Mouse (Mus musculus): Measurements from ENCODE around the gene Clptm1.

Gene Clptm1

DNA sequence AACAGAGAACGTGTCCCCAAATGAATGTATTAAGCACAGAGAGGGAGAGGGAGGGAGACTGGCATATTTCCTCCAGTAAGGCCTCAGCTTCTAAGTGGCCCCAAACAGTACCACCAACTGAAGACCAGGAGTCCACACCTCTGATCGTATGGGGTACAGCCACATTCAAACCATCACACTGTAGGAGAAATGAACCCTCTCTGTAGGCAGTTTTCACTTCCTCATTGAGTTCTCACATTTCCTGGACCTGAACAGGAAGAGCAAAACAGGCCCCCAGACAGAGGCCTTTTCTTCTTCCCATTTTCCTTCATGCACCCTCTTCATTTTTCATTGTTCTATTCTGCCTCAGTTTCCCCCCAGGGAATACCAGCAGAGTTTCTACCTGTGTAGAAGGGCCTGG, 2.6 kb upstream of the Clptm1 start:
- CTCF ChIA-PET = interaction anchor here (0.6 to 1.3 kb wide), 2 partner anchors 26 to 44 kb away, joined by 3 to 10 read pairs; no protein-coding TSS in a partner anchor

DNA sequence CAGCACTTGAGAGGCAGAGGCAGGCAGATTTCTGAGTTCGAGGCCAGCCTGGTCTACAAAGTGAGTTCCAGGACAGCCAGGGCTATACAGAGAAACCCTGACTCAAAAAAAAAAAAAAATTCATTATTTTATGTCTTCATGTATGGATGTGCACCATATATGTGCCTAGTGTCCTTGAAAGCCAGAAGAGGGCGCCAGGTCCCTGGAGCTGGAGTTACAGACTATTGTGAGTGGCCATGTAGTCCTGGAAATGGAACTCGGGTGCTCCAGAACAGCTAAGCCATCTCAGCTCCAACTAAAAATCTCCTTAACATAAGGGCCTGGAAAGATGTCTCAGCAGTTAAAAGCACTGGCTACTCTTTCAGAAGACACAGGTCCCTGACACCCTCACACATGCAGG, 1.9 kb upstream of the Clptm1 start:
- CTCF ChIA-PET = interaction anchor here (0.6 to 1.9 kb wide), 3 partner anchors 33 to 184 kb away, joined by 3 to 8 read pairs (median 6); no protein-coding TSS in a partner anchor

DNA sequence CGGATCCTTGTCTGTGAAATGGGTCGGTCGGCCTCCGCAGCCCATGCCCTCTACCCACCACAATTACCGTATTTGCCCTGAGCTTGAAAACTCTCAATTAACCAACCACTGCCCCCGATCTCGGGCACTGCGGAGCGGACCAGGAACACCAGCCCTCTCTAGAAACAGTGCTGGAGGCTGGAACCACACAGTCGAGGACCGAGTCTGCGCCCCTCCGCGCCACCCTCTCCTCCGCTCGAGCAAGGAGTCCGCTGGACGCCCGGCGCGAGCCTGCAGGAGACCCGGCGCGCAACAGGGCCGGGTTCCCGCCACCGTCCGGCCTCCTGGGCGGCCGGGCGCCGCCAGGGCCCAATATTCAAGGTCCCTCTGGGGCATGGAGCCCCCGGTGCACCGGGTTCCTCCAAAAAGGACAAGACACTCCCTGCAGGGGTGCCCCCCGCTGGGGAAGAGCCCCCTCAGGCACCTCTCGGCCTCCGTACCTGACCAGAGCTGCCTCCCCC, 328 bp downstream of the Clptm1 start:
- CTCF ChIA-PET = interaction anchor here (0.6 kb wide), 1 partner anchor 53 kb away, joined by 14 read pairs; no protein-coding TSS in a partner anchor

DNA sequence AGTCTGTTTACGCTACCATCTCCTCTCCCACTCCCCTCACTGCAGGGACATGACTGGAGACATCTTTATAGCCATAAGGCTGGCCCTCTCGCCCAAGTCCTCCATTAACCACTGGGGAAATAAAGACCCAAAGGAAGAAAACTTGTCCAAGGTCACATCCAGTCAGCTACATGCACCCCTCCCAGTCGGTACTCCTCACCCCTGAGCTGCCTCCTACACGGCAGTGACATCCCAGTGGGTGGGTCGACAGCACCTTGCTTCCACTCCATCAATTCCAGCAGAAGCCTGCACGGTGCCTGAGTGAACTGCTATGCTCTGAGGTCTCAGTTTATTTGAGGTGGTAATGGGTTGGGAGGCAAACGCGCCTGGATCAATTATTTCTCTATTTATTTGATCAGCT, 893 bp downstream of the Clptm1 start:
- CTCF ChIA-PET = interaction anchor here (0.7 kb wide), 1 partner anchor 18 kb away, joined by 3 read pairs; no protein-coding TSS in a partner anchor

DNA sequence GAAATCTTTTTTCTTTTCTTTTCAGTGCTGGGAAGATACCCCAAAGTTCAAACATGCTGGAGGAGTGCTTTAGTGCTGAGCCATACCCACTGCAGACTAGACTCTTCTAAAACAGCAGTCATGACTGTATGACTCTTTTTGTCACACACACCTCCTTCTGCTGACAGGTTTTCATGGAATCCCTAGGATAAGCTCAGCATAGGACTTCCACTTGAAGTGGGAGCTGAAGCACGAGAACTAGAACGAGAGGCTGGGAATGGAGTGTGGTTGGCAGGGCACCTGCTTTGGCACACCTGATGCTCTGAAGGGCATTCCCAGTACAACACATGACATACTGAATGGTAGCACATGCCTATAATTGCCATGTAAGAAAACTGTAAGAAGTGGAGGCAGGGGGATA, 12.2 kb downstream of the Clptm1 start:
- CTCF ChIA-PET = interaction anchor here (0.6 kb wide), 1 partner anchor 52 kb away, joined by 4 read pairs; no protein-coding TSS in a partner anchor

DNA sequence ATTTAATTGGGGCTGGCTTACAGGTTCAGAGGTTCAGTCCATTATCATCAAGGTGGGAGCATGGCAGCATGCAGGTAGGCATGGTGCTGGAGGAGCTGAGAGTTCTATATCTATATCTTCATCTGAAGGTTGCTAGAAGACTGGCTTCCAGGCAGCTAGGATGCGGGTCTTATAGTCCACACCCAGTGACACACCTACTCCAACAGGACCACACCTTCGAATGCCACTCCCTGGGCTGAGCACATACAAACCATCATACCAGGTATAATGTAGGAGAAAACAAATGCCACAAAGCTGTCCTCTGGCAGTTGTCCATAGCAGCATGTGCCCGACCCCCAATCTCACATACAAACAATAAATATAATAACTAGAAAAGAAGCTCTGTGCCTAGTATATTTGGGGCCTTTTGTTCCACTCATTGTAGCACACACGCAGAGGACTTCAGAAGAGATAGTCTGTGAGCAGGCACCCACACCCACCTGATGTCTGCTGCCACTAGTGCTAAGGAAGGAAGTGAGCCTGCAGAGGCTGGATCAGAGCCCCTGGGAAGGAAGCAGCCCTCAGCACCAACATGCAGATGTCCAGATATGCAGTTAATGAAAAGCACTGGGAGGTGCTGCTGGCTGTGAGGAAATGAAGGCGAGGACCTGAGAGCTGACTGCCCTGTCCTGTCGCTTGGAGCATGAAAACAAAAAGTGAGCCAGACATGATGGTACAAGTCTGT, 13.6 kb downstream of the Clptm1 start:
- CTCF ChIA-PET = interaction anchor here (0.6 to 1.1 kb wide), 2 partner anchors 62 to 176 kb away, joined by 3 to 6 read pairs; no protein-coding TSS in a partner anchor

DNA sequence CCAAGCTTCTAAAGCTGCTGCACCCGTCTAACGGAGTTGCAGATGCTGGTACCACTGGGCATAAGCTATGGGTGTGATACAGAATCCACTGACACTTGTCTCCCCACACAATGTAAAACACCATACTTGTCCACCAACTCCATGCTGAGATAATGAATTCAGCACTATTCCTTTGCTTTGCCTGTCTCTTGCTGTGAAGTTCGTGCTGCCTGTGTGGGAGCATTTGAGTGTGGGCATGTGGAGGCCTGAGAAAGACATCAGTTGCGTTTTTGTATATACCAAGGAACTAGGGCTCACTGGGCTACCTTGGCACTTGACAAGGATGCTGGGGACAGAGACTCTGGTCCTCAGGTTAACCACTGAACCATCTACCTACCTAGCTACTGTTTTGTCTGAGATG, 23.6 kb downstream of the Clptm1 start:
- CTCF ChIA-PET = no interaction called here

DNA sequence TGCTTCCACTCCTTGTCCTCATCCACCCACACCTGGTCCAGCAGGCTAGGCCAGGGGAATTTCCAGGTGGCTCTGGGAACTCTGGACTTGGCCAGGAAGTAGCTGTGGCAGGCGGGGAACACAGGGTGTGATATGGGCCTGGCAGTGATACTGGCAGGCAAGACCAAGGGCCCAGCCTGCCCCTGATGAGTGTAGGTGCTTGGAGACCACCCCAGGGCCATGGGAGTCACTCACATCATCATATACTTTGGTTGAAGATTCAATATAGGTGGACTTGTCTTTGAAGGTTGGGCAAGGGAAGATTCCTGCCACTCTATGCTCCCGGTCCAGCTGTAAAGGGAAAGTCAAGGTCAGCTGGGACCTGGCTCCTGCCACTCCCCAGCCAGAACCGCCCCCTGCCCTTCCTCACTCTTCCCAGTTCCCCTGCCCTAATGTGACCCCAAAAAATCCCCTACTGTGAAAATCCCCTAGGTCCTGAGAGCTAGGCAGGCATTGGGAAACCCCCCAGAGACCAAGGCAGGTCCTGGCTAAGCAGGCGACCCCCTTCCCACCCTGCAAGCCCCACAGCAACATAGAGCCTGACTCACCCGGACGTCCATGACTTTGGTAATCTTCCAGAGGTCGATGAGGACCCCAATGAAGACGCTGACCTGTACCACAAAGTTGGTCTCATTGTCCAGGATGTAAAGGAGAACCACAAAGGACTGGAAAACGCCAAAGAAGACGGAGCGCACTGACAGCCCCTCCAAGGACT, 29.6 kb downstream of the Clptm1 start:
- CTCF ChIA-PET = no interaction called here

DNA sequence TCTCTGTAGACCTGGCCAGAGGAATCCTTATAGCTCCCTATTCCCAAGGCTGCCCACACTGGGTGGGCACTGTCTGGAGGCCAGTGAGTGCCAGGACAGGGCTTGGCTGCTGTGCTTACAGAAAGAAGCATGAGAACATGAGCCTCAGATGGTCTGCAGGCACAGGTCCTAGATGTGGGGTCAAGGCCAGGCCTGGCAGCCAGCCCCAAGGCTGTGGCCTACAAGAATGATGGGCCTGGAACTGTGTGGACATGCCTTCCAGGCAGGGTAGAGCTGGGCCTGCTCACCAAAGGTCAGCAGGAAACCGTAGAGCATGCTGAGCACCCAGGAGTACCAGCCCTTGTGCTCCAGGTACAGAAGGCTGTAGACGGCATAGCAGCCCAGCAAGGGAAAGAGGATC, 30.2 kb downstream of the Clptm1 start:
- CTCF ChIA-PET = no interaction called here

DNA sequence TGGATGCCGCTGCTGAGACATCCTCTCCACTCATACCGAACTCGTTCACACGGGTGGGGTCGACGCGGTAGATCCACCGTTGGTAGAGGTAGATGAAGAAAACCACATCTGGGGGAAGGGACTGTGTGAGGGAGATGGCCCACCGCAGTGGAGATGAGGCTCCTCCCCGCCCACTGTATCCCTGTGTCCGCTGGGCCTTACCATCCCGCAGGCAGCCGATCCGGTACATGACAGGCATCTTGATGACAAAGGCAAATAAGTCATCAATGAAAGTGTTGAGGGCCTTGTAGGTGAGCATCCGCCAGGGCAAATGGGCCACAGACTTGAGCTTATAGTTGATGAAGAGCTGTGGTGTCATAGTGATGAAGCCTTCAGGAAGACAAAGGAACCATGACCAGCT, 31.0 kb downstream of the Clptm1 start:
- CTCF ChIA-PET = no interaction called here

DNA sequence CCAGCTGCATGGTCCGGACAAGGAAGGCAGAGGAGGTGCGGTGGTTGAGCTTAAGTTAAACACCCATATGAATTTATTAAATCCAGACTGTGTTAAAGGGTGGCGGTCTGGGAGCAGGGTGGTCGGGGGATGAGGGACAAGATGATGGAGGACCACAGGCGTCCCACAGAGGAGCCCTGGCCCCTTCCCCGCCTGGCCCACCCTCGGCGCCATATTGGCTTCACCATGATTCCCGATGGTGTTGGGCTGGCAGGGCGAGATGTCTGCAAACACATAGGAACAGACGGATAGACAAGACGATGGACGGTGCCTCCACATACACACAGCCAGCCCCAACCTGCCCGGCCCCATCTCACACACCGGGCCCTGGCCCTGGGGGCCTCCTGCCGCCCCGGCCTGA, 31.6 kb downstream of the Clptm1 start:
- CTCF ChIA-PET = no interaction called here

DNA sequence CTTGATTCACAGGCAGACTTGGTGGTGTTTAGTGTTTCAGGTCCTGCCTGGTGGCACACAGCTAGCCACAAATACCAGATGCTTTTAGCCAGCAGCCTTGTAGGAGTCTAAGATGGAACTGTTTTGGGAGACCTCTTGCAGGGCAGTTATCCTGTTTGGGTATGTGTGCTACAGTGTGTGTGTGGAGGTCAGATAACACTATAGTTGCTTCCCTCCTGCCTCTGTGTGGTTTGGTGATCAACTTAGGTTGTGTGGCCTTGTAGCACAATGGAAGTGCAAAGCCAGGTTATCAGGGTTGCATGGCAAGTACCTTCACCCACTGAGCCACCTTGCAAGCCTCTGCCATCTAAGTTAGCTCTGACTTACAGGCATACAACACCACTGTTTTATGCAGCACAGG, 32.1 kb downstream of the Clptm1 start:
- CTCF ChIA-PET = no interaction called here

DNA sequence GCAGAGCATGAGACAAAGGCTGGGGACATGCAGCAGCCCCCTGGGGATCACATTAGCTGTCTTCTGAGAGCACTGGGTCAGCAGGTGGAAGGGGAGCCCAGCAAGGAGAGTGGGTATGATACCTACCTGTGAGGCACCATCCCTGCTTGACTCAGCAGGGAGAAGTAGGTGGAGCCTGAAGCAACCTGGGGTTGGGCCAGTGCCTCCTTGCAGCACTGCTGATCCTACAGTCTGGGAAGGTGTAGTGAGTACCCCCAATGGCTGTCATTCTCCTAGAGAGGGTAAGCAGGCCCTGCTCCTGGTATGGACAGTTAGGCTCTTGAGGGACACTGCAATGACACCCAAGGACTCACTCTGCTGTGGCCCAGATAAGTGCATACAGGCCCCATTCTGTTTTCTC, 32.6 kb downstream of the Clptm1 start:
- CTCF ChIA-PET = no interaction called here

DNA sequence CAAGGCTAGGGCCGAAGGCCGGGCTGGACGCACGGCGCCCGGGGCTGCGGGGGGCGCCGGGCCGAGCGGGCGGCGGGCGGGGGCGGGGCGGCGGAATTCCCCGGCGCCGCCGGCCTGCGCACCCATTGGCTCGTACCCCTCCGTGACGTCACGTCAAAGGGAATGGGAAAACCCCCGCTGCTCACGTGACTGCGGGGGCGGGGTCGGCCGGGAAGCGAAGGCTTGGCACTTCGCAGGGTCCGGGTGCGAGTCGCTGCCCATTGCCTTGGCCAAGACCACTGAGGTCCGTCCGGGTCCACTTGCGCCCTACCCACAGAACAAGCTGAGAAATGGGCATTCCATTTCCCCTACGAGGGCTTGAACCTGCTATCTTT, 35.5 kb downstream of the Clptm1 start, which contains the start of gene Relb:
TSS of gene Relb (minus strand) at position 78 of the 374 bp plus-strand sequence.
- CTCF ChIA-PET = interaction anchor here (0.9 kb wide), 1 partner anchor 13 kb away, joined by 4 read pairs; no protein-coding TSS in a partner anchor

DNA sequence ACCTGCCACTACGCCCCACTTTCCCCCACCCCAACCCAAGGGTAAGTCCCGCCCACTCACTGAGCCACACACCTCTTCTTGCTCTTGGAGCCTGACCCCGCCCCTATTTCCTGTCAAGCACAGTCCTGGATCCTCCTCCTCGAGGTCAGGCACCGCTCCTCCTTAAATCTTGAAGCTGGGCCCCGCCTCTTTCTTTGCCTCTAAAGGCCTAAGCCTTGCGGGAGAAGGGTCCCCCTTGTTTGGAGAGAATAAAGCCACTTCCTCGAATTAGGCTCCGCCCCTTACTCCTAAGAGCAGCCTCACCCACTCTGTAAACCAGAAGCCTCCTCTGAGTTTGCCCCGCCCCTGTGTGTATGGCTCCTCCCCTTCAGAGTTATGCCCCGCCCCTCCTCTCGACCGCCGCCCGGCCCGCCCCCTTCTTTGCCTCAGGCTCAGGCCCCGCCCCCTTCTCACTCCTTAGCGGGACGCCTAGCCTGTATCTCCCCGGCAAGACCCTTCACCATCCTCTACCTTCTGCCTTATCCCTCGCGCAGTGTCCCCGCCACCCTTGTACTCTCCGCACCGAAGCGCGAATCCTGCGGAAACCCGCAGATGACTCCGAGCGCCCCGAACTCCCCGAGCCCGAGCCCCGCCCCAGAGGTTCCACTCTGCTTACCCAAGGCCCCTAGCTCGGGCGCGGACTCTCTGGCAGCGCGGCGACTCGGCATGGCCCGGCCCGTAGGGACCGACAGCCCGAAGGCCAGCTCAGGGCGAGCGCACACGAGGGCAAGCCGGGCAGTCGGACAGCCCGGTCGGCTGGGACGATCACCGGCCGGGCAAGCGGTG, 36.1 kb downstream of the Clptm1 start:
- CTCF ChIA-PET = no interaction called here

DNA sequence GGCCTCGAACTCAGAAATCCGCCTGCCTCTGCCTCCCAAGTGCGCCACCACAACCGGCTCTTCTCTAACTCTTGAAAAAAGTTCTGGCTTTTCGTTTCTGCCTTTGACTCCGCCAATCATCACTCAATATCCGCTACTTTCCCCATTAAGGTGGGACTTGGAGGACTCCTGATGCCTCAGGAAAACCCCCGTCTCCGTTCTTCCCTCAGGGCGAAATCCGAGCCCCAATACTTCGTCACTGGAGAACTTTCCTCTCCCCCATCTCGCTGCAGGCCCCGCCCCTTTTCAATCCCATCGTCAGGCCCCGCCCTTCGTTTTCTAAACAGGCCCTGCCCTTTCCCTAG, 36.7 kb downstream of the Clptm1 start:
- CTCF ChIA-PET = no interaction called here

DNA sequence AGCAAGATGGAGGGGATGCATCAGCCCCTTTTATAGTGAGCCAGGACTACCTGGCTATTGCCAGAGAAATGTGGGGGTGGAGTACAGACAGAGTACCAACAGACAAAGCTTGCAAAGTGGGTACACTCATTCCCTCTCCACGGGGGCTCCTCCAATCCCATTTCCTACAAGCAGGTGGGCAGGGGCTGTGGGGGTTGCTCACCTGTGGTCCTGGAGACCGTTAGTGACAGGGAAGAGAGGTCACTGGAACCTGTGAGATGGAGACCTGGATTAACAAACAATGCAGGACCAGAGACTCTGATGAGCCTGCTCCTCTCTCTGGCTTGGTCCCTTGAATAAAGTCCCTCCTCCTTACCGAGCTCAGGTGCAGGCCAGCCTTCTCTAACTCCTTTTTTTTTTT, 37.1 kb downstream of the Clptm1 start:
- CTCF ChIA-PET = no interaction called here

DNA sequence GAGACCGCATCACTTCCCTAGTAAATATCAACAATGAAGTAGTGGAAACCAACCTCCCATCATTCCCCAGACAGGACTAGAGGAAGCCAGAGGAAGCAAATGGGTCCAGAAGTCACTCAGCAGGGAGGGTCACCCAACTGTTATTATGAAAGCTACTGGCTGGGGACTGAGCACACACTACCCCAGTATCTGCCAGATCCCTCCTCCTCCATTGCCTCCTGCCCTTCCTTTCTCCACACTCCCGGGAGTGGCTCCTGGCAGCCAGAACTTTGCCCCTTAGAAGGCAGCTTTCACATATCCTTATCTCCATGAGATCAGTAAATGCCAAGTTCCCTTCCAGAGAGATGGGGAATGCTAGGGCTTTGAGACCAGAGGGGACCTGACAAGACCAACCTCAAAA, 41.4 kb downstream of the Clptm1 start:
- CTCF ChIA-PET = no interaction called here

DNA sequence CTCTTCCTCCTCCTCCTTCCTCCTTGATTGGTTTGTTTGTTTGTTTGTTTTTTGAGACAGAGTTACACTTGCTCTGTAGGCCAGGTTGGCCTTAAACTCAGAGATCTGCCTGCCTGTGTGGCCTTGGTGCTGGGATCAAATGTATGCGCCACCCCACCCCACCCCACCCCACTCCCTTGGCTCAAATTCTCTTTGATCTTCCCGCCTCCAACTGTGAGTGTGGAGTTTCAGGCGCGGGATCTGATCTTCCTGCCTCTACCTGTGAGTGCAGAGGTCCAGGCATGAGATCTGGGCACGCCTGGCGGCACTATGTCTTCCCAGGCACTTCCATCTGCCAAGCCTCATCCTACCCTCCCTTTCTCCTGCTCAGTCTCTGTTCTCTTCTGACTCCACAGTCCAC, 42.6 kb downstream of the Clptm1 start:
- CTCF ChIA-PET = no interaction called here

DNA sequence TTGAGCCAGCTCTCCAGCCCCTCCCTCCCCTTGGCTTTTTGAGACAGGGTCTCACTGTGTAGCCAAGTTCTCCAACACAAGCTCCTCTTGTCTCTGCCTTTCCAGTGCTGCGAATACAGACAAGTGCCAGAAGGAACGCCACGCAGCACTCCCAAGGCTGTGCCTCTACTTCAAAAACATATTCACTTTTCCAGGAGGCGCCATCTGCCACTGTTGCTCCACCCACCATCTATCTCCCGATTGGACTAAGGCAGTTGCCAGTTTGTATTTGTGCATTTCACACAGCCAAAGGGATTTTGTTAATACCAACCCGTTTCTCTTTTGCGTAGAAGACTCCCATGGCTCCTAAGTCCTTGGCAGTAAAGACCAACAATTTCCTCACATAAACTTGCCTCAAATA, 44.0 kb downstream of the Clptm1 start:
- CTCF ChIA-PET = no interaction called here

DNA sequence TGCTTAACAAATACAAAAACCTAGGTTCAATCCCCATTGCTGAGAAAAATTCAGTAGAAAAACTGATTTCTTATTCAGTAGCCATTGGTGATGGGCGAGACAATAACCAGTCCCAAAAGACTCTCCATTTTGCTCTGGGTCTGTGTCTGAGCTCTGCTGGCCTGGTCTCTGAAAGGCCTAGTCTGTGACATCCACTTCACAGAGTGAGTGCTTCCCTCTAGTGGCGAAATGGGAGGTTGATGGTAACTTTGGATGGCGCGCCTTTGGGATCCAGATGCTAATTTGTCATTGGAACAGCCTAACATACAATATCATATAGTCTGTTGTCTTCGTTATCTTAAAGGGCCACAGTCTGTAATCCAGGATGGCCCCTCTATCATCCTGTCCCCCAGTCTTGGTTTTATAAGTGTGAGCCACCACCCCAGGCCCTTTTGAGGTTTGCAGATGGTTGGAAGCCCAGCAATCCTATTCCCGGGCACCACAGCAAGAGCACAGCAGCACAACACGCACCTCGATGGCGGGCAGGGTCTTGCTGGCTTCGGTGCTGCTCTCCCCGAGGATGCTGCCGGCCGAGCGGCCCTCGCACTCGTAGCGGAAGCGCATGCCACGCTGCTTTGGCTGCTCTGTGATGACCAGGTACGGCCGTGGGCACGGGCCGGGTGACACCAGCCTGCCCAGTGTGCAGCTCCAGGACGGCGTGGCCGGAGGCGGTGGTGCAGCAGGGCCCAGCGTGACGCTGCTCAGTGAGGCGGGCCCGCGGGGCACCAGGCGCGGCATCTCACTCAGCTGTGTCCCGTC, 45.6 kb downstream of the Clptm1 start:
- CTCF ChIA-PET = no interaction called here

All from spleen, embryonic (tissue).